Mouse (Mus musculus) kidney, embryonic 15.5 days (tissue): ENCODE results near the gene Msrb3. TPM values are rescaled to one million over a fixed set of nuclear protein-coding genes. Genes with fewer than 3 reads are reported as not detected.

ENCODE experiments used
- ATAC-seq: fragments of 200-750 bp; cut with Nextera tagmentation; replicated peaks from 2 replicates; pipeline ENCODE4 v1.8.0; 2017; ENCODE audit warnings: moderate TSS enrichment; ENCODE audit not compliant: low FRiP score
- H3K27ac ChIP-seq: fragments of 300-500 bp; sonication (generic); 2 replicates; pipeline ENCODE4 v1.5.1; 2015; ENCODE audit warnings: mild to moderate bottlenecking, inconsistent platforms
- H3K27me3 ChIP-seq: fragments of 300-500 bp; sonication (generic); 2 replicates; pipeline ENCODE4 v1.6.1; 2015; ENCODE audit warnings: inconsistent platforms
- H3K36me3 ChIP-seq: fragments of 300-500 bp; sonication (generic); 2 replicates; pipeline ENCODE4 v1.6.1; 2015; ENCODE audit warnings: inconsistent platforms
- H3K4me1 ChIP-seq: fragments of 300-500 bp; sonication (generic); 2 replicates; pipeline ENCODE4 v1.6.1; 2015; ENCODE audit warnings: inconsistent platforms
- H3K4me2 ChIP-seq: fragments of 300-500 bp; sonication (generic); 2 replicates; pipeline ENCODE4 v1.6.1; 2015; ENCODE audit warnings: moderate library complexity, mild to moderate bottlenecking, inconsistent platforms
- H3K4me3 ChIP-seq: fragments of 300-500 bp; sonication (generic); replicated peaks from 2 replicates; pipeline ENCODE4 v1.5.1; 2015; ENCODE audit warnings: mild to moderate bottlenecking, inconsistent platforms
- H3K9ac ChIP-seq: fragments of 300-500 bp; sonication (generic); 2 replicates; pipeline ENCODE4 v1.6.1; 2015; ENCODE audit warnings: mild to moderate bottlenecking, inconsistent platforms
- H3K9me3 ChIP-seq: fragments of 300-500 bp; sonication (generic); replicated peaks from 2 replicates; pipeline ENCODE4 v1.6.1; 2016; ENCODE audit warnings: inconsistent platforms
- WGBS: fragments of 180-500 bp; shearing (Covaris S2); methylation state at CpG from one replicate; pipeline ENCODE4 v1.1.7; 2015; ENCODE audit warnings: mixed read lengths; 5-methylcytosine and 5-hydroxymethylcytosine counted together
- polyA plus RNA-seq: library from polyadenylated mRNA; unstranded; fragments of >200 nt; fragmentation: Nextera tagmentation; extraction: Ambion mirVana; gene quantifications from 2 replicates; pipeline ENCODE4 v1.2.1, GENCODE M21; 2015

Gene Msrb3
- polyA plus RNA-seq, 1 experiment from 2014 or later = 8.5 TPM

GRCm38 (mm10) chr10:120875672-120876463, 23.0 kb downstream of the Msrb3 start:
- 22% methylated on average over 26 of the region's 26 CpGs for whole genome bisulfite sequencing
- H3K27me3 ChIP-seq = 0 out of 2 replicates have a peak, but pooled peaks cover 2% of the 10 kb centered on the region
- H3K36me3 ChIP-seq = no peaks in the 10 kb centered on the region
- peaks cover 49% of the 10 kb centered on the region for H3K4me1 ChIP-seq
- 0 out of 2 replicates have a peak overlapping the region, but pooled peaks have one; percentile 1 for H3K4me3 ChIP-seq
- no peaks in the 10 kb centered on the region for H3K9me3 ChIP-seq
- ATAC-seq = peak; percentile 31; the same call in 1 of the 2 replicates
- H3K9ac ChIP-seq = no peak overlapping the region
- H3K4me2 ChIP-seq = peak overlapping the region; percentile 42
- 0 out of 2 replicates have a peak overlapping the region, but pooled peaks have one; percentile 15 for H3K27ac ChIP-seq

GRCm38 (mm10) chr10:120874261-120874660, 24.6 kb downstream of the Msrb3 start:
- Histone ChIP-seq H3K27me3 (0 out of 2 replicates have a peak, but pooled peaks cover 3% of the 10 kb centered on the region), H3K36me3 (no peaks in the 10 kb centered on the region), H3K4me2 (no peak overlapping the region), H3K4me1 (peaks cover 50% of the 10 kb centered on the region), H3K27ac (no peak overlapping the region), H3K9ac (no peak overlapping the region), H3K4me3 (no peak overlapping the region), H3K9me3 (no peaks in the 10 kb centered on the region)
- 69% methylated on average over 12 of the region's 12 CpGs for WGBS
- ATAC-seq = no peak

- H3K9ac ChIP-seq = no peak overlapping the region
These were observed 25.2 kb downstream of the Msrb3 start for GRCm38 (mm10) chr10:120873646-120874201.

GRCm38 (mm10) chr10:120872483-120872862, 26.4 kb downstream of the Msrb3 start:
- peak overlapping the region; percentile 83 for H3K27ac ChIP-seq

More at GRCm38 (mm10) chr10:120873646-120874201, 25.2 kb downstream of the Msrb3 start:
- Histone ChIP-seq H3K27me3 (0 out of 2 replicates have a peak, but pooled peaks cover 3% of the 10 kb centered on the region), H3K27ac (peak overlapping the region; percentile 46; the same call in 1 of the 2 replicates), H3K4me2 (peak overlapping the region; percentile 43), H3K4me3 (no peak overlapping the region), H3K9me3 (no peaks in the 10 kb centered on the region), H3K36me3 (no peaks in the 10 kb centered on the region), H3K4me1 (peaks cover 50% of the 10 kb centered on the region)
- 0 out of 2 replicates have a peak, but pooled peaks have one; percentile 13 for ATAC-seq
- 37% methylated on average over 8 of the region's 8 CpGs for WGBS

GRCm38 (mm10) chr10:120871630-120872482, 27.0 kb downstream of the Msrb3 start:
- Histone ChIP-seq H3K27ac (peak overlapping the region; percentile 83), H3K4me1 (peaks cover 48% of the 10 kb centered on the region), H3K4me3 (peak overlapping the region; percentile 29), H3K9me3 (no peaks in the 10 kb centered on the region), H3K9ac (no peak overlapping the region), H3K36me3 (no peaks in the 10 kb centered on the region), H3K27me3 (0 out of 2 replicates have a peak, but pooled peaks cover 3% of the 10 kb centered on the region), H3K4me2 (peak overlapping the region; percentile 64)
- peak; percentile 67 for ATAC-seq
- 37% methylated on average over 22 of the region's 22 CpGs for WGBS

More at GRCm38 (mm10) chr10:120872483-120872862, 26.4 kb downstream of the Msrb3 start:
- Histone ChIP-seq H3K4me3 (peak overlapping the region; percentile 29), H3K4me1 (peaks cover 50% of the 10 kb centered on the region), H3K4me2 (peak overlapping the region; percentile 64), H3K9me3 (no peaks in the 10 kb centered on the region), H3K36me3 (no peaks in the 10 kb centered on the region), H3K9ac (no peak overlapping the region), H3K27me3 (0 out of 2 replicates have a peak, but pooled peaks cover 3% of the 10 kb centered on the region)
- WGBS = 2% methylated on average over 13 of the region's 13 CpGs
- ATAC-seq = peak; percentile 70

- Histone ChIP-seq H3K27ac (peak overlapping the region; percentile 83; the same call in 1 of the 2 replicates), H3K4me3 (no peak overlapping the region), H3K4me1 (peaks cover 42% of the 10 kb centered on the region), H3K9ac (no peak overlapping the region), H3K27me3 (0 out of 2 replicates have a peak, but pooled peaks cover 3% of the 10 kb centered on the region), H3K36me3 (no peaks in the 10 kb centered on the region), H3K4me2 (no peak overlapping the region), H3K9me3 (no peaks in the 10 kb centered on the region)
- 64% methylated on average over 14 of the region's 14 CpGs for WGBS
- ATAC-seq = no peak
These were observed 27.8 kb downstream of the Msrb3 start for GRCm38 (mm10) chr10:120871096-120871495.

GRCm38 (mm10) chr10:120869241-120869775, 29.6 kb downstream of the Msrb3 start:
- Histone ChIP-seq H3K4me1 (peaks cover 33% of the 10 kb centered on the region), H3K36me3 (no peaks in the 10 kb centered on the region), H3K4me3 (no peak overlapping the region), H3K27me3 (0 out of 2 replicates have a peak, but pooled peaks cover 3% of the 10 kb centered on the region), H3K4me2 (no peak overlapping the region), H3K27ac (no peak overlapping the region), H3K9ac (no peak overlapping the region), H3K9me3 (no peaks in the 10 kb centered on the region)
- ATAC-seq = no peak
- WGBS = 93% methylated on average over 22 of the region's 22 CpGs

GRCm38 (mm10) chr10:120864446-120864845, 34.5 kb downstream of the Msrb3 start:
- Histone ChIP-seq H3K4me2 (no peak overlapping the region), H3K27ac (no peak overlapping the region), H3K9me3 (no peaks in the 10 kb centered on the region), H3K27me3 (no peaks in the 10 kb centered on the region), H3K9ac (no peak overlapping the region), H3K4me1 (no peaks in the 10 kb centered on the region), H3K4me3 (no peak overlapping the region), H3K36me3 (no peaks in the 10 kb centered on the region)
- 18% methylated on average over 9 of the region's 9 CpGs for WGBS
- 0 out of 2 replicates have a peak, but pooled peaks have one; percentile 9 for ATAC-seq

GRCm38 (mm10) chr10:120861674-120862073, 37.2 kb downstream of the Msrb3 start:
- Histone ChIP-seq H3K36me3 (no peaks in the 10 kb centered on the region), H3K4me3 (no peak overlapping the region), H3K4me2 (no peak overlapping the region), H3K4me1 (peaks cover 17% of the 10 kb centered on the region), H3K9ac (no peak overlapping the region), H3K27me3 (no peaks in the 10 kb centered on the region), H3K27ac (no peak overlapping the region), H3K9me3 (no peaks in the 10 kb centered on the region)
- WGBS = 90% methylated on average over 12 of the region's 12 CpGs
- no peak for ATAC-seq

- Histone ChIP-seq H3K4me2 (no peak overlapping the region), H3K4me3 (no peak overlapping the region), H3K27me3 (no peaks in the 10 kb centered on the region), H3K4me1 (peaks cover 17% of the 10 kb centered on the region), H3K27ac (no peak overlapping the region), H3K36me3 (no peaks in the 10 kb centered on the region), H3K9me3 (no peaks in the 10 kb centered on the region), H3K9ac (no peak overlapping the region)
- 78% methylated on average over 3 of the region's 3 CpGs for WGBS
- no peak for ATAC-seq
These were observed 37.7 kb downstream of the Msrb3 start for GRCm38 (mm10) chr10:120861194-120861593.

GRCm38 (mm10) chr10:120857531-120858001, 41.3 kb downstream of the Msrb3 start:
- Histone ChIP-seq H3K9ac (no peak overlapping the region), H3K27ac (0 out of 2 replicates have a peak overlapping the region, but pooled peaks have one; percentile 38), H3K36me3 (no peaks in the 10 kb centered on the region), H3K4me3 (peak overlapping the region; percentile 19), H3K4me2 (peak overlapping the region; percentile 47), H3K9me3 (no peaks in the 10 kb centered on the region), H3K4me1 (peaks cover 25% of the 10 kb centered on the region), H3K27me3 (no peaks in the 10 kb centered on the region)
- ATAC-seq = peak; percentile 90
- WGBS = 36% methylated on average over 13 of the region's 13 CpGs
